Mouse (Mus musculus) thymus, postnatal 4 days (tissue): ENCODE measurements around the gene Rpl36a.

ENCODE experiments used
- DNase-seq: peaks from one replicate; pipeline ENCODE4 v3.0.0; 2021

Rpl36a gene

GRCm38 (mm10) chrX:134600659-134601379 lies 15.4 kb downstream of the Rpl36a start, which contains the start of the genes Gla and Hnrnph2:
Gene Gla, minus strand, starts transcription at chrX:134601125.
Gene Hnrnph2, plus strand, starts transcription at chrX:134601179.
- peak; percentile 82 for DNase-seq

- DNase-seq, result no peak
Measured at GRCm38 (mm10) chrX:134601380-134602120, 16.1 kb downstream of the Rpl36a start.

GRCm38 (mm10) chrX:134609472-134609871 lies 24.0 kb downstream of the Rpl36a start:
- DNase-seq, result peak; percentile 14

GRCm38 (mm10) chrX:134610984-134611383 lies 25.5 kb downstream of the Rpl36a start:
- DNase-seq, result no peak

- peak; percentile 21 for DNase-seq
Measured at GRCm38 (mm10) chrX:134612285-134612959, 27.0 kb downstream of the Rpl36a start.

GRCm38 (mm10) chrX:134614306-134614705 lies 28.9 kb downstream of the Rpl36a start:
- DNase-seq, result peak; percentile 53

- no peak for DNase-seq
Measured at GRCm38 (mm10) chrX:134619695-134620094, 34.2 kb downstream of the Rpl36a start.

- no peak for DNase-seq
Measured at GRCm38 (mm10) chrX:134620254-134620865, 34.9 kb downstream of the Rpl36a start.

GRCm38 (mm10) chrX:134621685-134622084 lies 36.2 kb downstream of the Rpl36a start:
- DNase-seq, result no peak

GRCm38 (mm10) chrX:134623350-134623749 lies 37.9 kb downstream of the Rpl36a start:
- DNase-seq, result no peak

GRCm38 (mm10) chrX:134628200-134628599 lies 42.7 kb downstream of the Rpl36a start:
- no peak for DNase-seq

- DNase-seq, result no peak
Measured at GRCm38 (mm10) chrX:134632710-134633109, 47.3 kb downstream of the Rpl36a start.

GRCm38 (mm10) chrX:134635111-134635510 lies 49.7 kb downstream of the Rpl36a start:
- no peak for DNase-seq

GRCm38 (mm10) chrX:134635860-134636259 lies 50.4 kb downstream of the Rpl36a start:
- DNase-seq, result no peak
